Mouse (Mus musculus) naive thymus-derived CD4-positive, alpha-beta T cell, adult 2 months (primary cell): ENCODE measurements around the gene Gm17268.

Experiments used
- DNase-seq: peaks from one replicate; pipeline ENCODE4 v3.0.0-alpha.2; 2011; ENCODE audit warnings: low read depth

Gene Gm17268

DNA sequence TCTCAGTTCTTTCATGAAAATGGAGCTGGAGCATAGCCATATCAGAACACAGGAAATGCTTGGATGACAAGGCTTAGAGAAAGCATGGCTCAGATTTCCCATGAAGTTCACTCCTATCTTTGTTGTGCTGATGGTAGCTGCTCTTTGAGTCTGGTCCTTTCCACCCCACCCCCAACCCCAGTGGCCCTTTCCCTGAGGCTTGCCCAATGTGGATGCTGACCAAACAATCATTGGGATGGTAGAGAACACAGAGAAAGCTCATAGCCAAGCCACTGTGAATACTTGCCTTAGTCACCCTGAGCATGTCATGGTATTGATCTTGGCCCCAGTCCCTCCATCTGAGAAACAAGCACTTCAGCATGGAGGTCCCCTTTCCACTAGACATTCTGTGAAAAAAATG, 6.2 kb downstream of the Gm17268 start:
- DNase-seq, result no peak

DNA sequence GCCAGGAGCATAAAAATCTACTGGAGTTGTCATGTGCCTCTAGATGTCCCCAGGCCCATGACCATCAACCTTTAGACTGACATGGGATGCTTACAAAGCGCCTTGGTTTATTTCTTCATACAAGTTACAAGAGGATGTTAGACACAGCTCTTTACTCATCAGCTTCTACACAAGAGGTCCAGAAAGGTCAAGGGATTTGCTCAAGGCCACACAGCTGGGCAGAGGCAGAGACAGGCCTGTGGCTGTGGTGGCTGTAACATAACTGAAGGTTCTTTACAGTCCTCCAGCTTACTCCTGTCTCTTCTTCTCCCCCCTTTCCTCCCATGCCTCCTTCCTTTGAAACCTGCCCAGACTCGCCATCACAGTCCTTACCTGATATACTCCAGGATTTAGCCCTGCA, 8.2 kb downstream of the Gm17268 start:
- no peak for DNase-seq

DNA sequence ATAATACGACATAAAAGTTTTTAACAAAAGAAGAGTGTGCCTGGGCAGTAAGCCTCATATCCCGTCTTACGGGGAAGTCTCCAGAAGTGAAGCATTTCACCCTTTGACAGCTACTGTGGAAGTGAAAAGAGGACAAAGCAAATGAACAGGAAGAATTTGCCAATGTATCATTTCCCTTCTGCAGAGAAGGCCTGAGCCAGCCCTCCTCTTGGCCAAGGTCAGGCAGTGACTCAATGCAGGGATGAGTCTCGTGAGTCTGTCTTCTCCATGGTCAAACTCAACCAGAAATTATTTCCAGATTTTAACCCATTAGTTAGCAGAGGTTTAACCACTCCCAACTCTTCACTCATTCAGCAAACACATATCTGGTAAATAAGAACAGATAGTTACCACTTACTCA, 14.6 kb downstream of the Gm17268 start:
- DNase-seq, result no peak

DNA sequence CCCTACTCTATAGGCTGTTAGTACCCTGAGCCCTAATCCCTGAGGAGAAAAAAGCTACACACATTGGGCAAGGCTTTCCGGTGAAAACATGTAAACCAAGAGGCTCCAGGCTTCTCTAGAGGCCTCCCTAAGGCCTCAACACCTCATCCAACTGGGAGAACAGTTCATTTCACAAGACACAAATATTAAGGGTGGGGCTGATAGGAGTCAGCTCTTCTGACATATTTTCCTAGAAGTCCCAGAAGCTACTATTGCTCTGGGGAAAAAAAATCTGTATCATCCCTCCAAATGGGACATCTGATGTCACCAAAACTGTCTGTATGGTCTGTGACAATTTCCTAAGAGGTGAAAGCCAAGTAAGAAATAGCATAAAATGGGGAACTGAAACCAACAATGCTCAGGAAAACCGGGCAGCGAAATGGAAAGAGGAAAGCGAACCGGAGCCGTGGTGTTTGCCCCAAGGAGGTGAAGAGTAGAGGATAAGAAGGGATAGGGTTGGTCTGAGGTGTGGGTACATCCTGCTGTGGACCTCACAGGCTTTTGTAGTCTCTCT, 15.8 kb downstream of the Gm17268 start:
- DNase-seq, result no peak

DNA sequence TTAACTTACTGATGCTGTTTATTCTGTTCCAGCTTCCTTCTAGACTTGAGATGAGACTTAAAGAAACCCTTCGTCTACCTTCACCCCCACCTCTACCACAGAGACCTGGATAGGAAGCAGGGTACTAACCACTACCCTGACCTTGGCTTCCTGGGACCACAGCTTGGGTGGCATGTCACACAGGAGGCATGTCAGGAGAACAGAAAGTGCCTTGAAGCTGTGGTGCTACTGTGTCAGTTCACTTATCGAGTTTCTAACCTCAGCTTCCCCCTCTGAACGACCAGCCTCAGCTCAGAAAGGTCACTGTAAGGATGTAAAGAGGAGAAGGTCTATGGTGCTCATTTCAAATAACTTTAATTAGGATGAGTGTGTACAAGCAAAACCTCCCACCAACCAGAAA, 17.0 kb downstream of the Gm17268 start:
- no peak for DNase-seq

DNA sequence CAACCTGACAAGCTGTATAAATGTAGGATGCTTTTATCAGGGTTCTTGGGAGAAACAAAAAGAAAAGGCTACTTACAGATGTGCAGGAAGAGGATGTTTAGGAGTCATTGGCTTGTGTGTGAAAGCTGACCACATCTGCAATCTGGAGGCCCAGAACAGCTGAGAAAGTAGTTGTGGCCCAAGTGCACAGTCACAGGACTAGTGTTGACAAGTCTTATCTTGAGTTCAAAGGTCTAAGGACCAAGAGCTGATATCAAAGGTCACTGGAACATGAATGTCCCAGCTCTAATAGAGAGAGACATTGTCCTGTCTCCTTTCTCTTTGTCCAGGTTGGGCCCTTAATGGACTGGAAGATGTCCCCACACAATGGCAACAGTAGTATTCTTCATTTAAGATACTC, 18.6 kb downstream of the Gm17268 start:
- no peak for DNase-seq

DNA sequence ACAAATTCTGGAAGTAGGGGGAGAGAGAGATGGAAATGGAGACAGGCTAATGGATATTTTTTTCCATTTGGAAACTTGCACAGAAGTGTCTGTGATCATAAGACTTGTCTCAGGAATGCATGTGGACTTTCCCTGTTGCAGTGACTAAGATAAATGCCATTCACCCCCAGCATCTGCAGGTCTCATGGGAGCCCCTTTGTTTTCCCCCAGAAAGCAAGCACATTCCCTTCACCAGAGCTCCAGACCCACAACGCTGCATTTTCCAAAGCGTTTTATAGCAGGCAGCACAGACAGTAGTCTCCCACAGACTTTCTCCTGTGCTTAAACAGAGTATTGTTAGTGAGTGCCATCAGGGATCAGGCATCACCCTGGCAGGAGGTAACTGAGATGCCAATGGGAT, 19.0 kb downstream of the Gm17268 start:
- DNase-seq, result no peak

DNA sequence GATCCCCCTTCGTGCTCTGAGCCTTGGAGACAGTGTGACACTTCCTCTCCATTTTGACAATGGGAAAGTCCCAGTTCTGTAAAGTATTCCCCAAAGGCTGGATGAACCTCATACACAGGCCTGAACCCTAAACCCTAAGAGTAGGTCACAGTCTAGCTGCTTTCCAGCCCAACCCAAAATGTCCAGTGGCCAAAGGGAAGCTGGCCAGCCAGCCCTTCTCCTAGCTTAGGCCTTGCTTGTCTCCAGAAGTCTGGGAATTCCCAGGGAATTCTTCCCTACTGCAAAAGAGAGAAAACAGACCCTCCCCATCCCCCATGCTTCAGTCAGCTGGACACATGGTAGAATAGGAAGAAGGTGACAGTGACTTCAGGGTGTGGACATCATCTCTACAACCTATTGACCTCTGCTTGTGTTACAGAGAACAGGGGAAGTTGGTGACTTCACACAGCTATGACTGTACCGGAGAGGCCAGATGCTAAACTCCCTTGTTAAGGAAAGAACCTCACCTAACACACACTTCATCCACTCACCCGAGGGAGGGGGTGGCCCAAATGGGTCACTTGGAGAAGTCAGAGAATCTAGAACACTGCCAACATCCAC, 22.1 kb downstream of the Gm17268 start:
- DNase-seq, result no peak

DNA sequence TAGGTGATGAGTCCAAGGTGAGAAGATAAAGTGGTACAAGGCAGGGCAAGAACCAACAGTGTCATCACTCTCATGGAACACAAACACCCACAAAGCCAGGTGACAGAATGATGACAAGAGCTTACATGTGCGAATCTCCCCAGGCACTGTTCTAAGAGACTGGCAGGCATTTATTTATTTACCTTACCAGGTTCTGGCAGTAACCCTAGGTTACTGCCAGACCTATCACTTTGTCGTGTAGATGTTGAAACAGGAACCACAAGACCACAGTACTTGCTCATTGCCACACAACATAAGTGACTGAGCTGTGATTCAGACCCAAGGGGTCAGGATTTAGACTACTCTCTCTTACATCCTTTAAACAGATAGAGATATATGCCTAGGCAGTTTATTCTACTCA, 23.3 kb downstream of the Gm17268 start:
- DNase-seq, result no peak

DNA sequence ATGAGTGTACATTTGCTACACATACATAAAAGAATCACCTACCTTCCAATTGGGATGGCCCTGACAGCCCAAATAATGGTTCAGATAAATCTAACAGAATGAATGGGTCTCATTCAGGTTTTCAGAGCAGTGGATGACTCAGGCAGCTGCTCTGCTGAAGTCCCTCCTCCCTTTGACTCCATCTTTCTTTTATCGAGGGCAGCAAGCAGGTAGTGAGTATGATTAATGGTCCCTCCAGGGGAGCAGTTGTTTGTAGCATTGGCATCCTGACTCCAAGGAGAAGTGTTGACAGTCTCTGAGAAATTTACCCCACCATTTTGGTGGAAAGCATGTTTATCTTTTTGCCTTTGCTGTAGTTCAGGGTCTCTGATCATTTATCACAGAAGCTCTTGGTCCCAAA, 24.6 kb downstream of the Gm17268 start:
- DNase-seq, result no peak

DNA sequence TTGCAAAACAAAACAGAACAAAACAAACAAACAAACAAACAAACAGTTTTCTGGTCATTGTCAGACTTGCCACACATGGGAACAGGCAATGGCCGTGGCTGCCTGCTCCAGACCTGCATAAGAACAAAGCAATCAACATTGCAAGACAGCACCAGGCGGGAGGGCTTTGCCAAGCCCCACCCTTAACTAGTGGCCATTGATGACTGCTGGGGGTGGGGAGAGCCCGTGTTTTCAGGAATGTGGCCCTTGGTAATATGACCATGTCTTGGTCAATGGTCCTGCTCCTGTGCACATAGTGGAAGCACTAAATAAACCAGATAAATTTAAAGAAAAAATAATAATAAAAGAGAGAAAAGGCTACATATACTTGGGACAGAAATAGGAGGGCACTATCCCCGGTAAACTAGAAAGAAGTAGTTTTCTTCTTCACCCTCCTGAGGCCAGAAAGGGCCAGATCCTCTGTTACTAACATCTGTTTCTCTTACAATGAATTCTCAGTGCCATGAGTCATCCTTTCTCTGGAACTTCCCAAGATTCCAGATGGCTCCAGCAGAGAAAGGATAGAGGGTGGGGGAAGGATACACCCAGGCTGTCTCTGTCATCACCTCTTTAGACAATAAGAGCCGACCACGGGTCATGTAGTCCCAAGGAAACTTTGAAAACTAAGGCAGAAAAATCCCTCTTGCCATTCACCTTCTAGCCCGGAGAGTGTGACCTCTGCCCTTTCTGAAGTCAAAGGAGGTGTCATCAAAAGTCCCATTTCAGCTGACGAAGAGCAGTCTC, 26.8 kb downstream of the Gm17268 start:
- DNase-seq, result no peak

DNA sequence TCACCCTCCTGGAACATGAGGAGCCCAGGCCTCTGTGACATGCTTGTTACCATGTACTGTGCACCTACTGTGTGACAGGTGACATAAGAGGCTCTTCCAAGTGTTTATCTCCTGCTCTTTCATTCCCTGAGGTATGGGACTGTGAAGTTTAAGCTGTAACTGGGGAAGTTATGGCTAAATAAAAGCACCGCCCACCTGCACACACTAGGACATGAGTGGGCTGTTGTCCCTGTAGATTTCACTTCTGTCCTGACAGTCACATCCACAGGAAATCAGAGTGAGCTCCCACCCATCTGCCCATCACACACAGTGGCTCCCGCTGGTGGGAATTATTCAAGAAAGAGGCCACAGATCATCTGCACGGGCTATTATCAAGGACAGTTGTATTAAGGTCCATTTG, 28.2 kb downstream of the Gm17268 start:
- no peak for DNase-seq

DNA sequence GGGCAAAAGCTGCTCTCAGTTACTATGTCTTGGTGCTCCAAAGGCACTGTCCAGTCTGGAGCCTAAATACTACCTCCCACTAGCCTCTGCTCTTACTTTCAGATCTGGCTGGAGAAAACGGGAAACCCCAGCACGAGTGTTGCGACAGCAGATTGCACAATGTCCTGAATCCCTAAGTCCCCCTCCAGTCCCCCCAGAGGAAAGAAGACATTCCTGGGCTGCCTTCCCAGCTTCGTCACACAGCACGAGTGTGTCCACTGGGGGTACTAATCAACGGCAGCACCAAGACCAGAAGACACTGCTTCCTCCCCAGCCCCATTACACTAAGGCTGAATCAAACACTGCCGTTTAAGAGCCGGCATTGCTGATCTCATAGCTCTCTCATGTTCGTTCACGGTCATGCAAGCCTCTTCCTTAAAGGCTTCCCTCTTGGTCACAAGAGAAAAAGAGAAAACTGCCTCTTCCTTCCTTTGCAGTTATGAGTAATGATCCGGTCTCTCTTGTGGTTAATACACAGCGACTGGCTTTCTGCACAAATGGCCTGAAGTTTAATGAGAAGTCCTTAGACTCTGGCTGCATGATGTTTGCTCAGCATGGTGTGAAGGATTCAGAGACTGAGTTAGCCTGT, 31.5 kb downstream of the Gm17268 start:
- DNase-seq, result no peak

DNA sequence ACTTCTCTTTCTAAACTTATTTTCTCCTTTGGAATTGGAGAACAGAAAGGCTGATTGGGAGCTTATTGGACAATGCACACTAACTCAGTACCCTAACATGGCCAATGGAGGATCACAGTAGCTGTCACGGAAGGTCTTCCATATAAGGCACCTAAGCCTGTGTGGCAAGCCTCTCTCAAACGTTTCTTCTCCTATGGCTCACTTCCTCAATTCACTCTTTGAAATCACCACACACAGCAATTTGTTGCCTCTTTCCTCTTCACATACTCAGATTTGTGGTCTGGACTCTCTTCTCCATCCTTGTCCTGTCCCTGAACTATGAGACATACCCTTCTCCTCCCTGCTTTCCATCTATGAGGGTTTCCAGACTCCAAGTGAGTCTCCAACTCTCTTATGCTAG, 33.6 kb downstream of the Gm17268 start:
- no peak for DNase-seq

DNA sequence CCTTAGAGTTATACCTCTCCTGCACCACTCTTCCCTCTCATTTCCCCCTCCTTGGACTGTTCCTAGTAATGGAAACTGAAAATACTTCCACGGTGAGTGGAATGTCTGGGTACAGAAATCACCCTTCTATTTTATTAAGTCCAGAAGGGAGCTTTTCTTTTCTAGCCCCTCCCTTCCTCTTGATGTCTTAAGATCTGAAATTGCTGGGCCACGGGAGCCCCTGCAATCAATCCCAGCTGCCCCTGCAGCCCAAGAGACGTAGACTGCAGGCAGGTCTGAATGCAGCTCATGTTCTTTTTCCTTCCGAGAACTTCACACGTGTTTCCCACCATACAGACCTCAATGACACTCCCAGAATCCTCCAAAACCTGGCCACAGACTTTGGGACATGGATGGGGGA, 37.8 kb downstream of the Gm17268 start:
- DNase-seq, result no peak

DNA sequence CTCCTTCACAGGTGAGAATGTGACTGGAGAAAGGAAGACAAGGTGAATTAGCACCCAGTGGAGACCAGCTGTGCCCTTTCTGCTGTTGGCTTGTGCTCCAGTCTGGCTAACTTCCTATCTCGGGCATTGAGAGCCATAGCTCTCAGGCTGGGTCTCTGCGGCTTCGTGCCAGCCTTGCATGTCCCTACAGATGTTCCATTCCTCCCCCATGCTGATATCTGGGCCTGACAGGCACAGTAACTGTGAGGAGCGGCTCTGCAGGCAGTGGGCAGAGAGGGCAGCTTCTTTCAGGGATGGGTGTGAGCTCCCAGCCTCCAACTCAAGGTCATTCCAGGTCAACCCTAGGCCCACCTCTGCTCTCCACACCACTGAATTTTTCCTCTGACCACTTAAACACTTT, 38.9 kb downstream of the Gm17268 start:
- no peak for DNase-seq

DNA sequence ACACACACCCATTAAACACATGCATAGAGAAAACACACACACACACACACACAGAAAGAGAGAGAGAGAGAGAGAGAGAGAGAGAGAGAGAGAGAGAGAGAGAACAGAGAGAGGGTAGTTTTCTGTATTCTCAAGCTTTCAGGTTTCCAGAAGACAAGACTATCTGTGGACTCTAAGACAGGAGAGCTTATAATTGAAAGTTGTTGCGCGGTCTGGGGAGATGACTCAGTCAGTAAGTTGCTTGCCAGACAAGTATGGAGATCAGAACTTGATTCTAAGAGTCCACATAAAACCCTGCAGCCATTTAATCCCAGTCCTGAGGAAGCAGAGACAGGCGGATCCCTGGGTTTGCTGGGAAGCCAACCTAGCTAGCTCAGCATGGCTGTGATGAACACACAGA, 39.7 kb downstream of the Gm17268 start:
- DNase-seq, result no peak

DNA sequence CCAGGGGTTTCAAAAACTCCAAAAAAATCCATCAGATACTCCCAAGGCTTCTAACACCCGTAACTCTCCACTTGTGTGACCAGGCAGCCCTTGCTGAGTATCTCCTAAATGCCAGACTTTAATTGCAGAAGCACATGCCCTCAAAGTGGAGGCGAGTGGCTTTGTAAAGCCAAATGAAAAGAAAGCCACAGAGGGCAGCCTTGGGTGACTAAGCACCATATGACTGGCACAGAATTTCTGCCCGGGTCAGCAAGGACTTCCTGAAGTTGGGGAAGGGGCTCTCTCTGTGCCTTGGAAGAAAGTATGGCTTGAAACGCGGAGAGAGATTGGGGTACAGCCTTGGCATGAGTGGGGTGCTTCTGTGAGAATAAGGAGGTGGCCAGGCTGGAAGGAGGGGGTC, 41.3 kb downstream of the Gm17268 start:
- no peak for DNase-seq

DNA sequence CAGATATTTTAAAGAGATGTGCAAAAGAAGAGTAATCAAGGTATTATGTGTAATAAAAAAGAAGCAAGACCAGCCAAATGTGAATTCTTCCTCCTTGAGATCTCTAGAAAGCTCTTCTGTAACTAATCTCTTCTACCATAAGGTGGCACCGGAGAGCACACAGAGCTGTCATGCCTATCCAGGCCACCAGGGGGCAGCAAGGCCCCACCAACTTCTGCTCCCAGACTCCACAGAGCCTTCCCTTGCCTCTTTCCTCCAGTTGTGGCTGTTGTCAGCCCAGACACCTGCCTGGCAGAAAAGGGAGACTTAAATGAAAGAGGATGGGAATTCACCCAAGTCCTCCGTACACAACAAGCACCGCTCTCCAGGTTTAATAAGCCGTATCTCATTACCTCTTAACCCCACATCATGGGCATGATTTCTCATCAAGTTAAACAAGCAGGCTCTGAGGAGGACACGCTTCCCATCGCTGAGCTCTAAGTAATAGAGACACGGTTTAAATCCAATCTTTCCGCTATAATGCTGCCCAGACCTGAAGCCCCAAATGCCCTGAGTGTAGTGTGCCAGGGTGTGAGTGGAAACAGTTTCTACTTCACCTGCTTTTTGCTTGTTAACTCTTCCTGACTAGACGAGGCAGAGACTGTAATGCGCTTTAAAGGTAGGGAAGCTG, 42.1 kb downstream of the Gm17268 start:
- peak; percentile 69 for DNase-seq

DNA sequence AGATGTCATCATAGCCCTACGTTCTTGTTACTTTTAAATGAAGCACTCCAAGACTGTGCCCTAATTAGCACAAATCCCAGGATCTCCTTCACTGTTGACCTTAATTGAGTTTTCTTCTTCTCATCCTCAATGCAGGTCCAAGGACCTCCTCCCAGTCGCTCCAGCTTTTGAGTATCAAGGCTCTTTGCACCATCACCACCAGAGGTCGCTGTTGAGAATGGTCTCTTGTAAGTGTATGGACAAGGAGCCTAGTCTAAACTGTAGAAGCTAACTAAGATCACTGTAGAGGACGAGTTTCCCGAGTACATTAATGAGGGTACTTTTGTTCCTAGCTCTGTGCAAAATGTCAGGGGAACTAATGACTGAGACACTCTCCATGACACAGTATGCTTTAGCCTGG, 55.2 kb downstream of the Gm17268 start:
- peak; percentile 76 for DNase-seq

DNA sequence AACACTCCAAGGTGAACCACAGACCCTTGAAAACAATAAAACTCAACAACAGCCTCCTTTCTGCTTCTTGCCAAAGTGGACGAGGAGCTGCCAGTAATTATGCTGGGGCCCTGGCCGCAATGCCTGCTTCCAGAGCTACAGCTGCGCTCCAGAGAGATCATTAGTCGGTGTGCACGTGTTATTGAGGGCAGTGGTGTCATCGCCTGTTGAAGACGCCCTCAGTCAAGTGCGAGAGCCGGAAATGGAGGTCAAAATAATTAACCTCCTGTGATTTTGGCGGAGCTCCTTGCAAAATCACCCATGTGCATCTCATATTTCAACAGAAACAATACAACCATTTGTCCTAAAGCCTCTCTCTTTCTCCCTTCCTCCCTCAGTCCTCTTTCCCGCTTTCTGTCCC, 56.2 kb downstream of the Gm17268 start:
- DNase-seq, result no peak
